Mouse (Mus musculus) kidney, adult 2 months (tissue): ENCODE measurements around the gene Slc6a20b. TPM values are rescaled to one million over a fixed set of nuclear protein-coding genes. Genes with fewer than 3 reads are reported as not detected.
A peak's percentile ranks its signal among the peaks of the same experiment; 100 is the strongest.
"Not testable (repeated sequence)": the region's sequence is repeated elsewhere in the genome, so short reads cannot be mapped to it uniquely, and the experiment has no call there.

Source experiments
- DNase-seq: peaks from one replicate; pipeline ENCODE4 v3.0.0; 2021
- H3K27ac ChIP-seq: fragments of 200-500 bp; 2 replicates; pipeline ENCODE4 v1.5.1; 2012; ENCODE audit warnings: low read depth, low read length, control low read depth, inconsistent platforms; ENCODE audit not compliant: insufficient read depth
- H3K27me3 ChIP-seq: fragments of 200-500 bp; replicated peaks from 2 replicates; pipeline ENCODE4 v1.6.1; 2012; ENCODE audit warnings: mild to moderate bottlenecking, moderate library complexity, low read length, inconsistent platforms; ENCODE audit not compliant: control insufficient read depth, insufficient read depth
- H3K36me3 ChIP-seq: fragments of 200-500 bp; 2 replicates; pipeline ENCODE4 v1.6.1; 2012; ENCODE audit warnings: mild to moderate bottlenecking, moderate library complexity, low read length, inconsistent platforms; ENCODE audit not compliant: control insufficient read depth, insufficient read depth
- H3K4me1 ChIP-seq: fragments of 200-500 bp; 2 replicates; pipeline ENCODE4 v1.6.1; 2011; ENCODE audit warnings: low read length; ENCODE audit not compliant: control insufficient read depth, insufficient read depth
- H3K4me3 ChIP-seq: fragments of 200-500 bp; 2 replicates; pipeline ENCODE4 v1.5.1; 2011; ENCODE audit warnings: mild to moderate bottlenecking, low read depth, low read length, control low read depth; ENCODE audit not compliant: insufficient read depth
- CTCF ChIP-seq: fragments of 200-500 bp; conservative IDR thresholded peaks from 2 replicates; pipeline ENCODE4 v1.5.1; 2011; ENCODE audit warnings: low read depth, mild to moderate bottlenecking, control low read depth, low read length, moderate library complexity, mixed read lengths; ENCODE audit not compliant: insufficient read depth, insufficient read length
- POLR2A ChIP-seq: fragments of 200-500 bp; IDR thresholded peaks from one replicate; pipeline ENCODE4 v1.6.1; 2011; ENCODE audit warnings: low read depth, low read length, control low read depth
- WGBS: fragments of 180-500 bp; shearing (Covaris S2); methylation state at CpG from one replicate; pipeline ENCODE4 v1.1.7; 2018; 5-methylcytosine and 5-hydroxymethylcytosine counted together
- polyA plus RNA-seq: library from polyadenylated mRNA; depleted of rRNA; stranded (reverse); fragments of >200 nt; gene quantifications from 2 replicates; pipeline ENCODE4 v1.2.3, GENCODE M21; 2012; rRNA removed

Gene Slc6a20b
- polyA plus RNA-seq, result 341 and 382 TPM in 2 replicates

DNA sequence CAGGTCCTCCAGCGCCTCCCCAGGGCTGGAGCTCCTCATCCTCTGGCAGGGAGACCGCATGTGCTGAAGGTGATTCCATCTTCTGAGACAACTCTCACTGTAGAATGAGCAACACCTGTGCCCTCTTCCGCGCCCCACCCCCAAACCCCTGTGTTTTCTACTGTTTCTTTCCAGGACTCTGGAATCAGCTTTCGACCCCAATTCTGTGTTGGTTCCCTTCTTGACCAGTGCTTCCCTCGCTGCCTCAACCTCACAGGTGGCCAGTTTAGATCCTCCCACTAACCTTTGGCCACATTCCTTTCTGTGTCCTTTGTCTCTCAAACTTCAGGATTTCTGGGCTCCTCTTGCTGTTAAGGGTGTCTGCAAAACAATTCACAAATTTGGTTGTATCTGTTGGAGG, at the start of gene Slc6a20b:
Gene Slc6a20b (minus strand): TSS at position 285 of the 400 bp plus-strand sequence.
- Histone ChIP-seq H3K27me3 (no peaks in the 10 kb centered on the region), H3K27ac (peak within 1 kb of the TSS; percentile 94), H3K4me3 (peak within 1 kb of the TSS; percentile 64), H3K36me3 (no peaks in the 10 kb centered on the region), H3K4me1 (peaks cover 4% of the 10 kb centered on the region; the same call in 1 of the 2 replicates)
- DNase-seq, result peak; percentile 90
- TF ChIP-seq CTCF, result no peak
- no peak for TF ChIP-seq POLR2A
- 59% methylated on average over 6 of the region's 6 CpGs for WGBS

DNA sequence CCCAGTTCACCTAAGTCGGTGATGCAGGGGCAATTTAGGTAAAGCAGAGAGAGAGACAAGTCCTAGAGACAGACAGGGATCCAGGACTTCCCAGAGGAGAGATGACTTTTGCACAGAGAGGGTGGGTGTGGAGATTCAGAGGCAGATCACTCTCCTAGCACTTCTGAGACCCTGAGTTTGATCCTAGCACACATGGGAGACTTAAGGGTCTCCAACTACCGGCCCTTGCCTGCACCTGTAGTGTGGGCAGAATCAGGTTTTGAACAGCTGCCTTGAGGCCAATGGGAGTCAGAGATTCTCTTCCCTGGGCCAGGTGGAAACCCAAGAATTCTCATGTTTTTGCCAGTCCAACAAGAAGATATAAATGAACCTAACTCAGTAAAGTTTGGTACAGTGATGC, 46.8 kb upstream of the Slc6a20b start:
- WGBS, result 52% methylated on average over 2 of the region's 2 CpGs
- H3K27me3 ChIP-seq, result no peaks in the 10 kb centered on the region
- no peaks in the 10 kb centered on the region for H3K4me1 ChIP-seq
- H3K4me3 ChIP-seq, result no peak overlapping the region
- TF ChIP-seq POLR2A (no peak), CTCF (no peak)
- H3K27ac ChIP-seq, result no peak overlapping the region
- no peak for DNase-seq
- no peaks in the 10 kb centered on the region for H3K36me3 ChIP-seq

DNA sequence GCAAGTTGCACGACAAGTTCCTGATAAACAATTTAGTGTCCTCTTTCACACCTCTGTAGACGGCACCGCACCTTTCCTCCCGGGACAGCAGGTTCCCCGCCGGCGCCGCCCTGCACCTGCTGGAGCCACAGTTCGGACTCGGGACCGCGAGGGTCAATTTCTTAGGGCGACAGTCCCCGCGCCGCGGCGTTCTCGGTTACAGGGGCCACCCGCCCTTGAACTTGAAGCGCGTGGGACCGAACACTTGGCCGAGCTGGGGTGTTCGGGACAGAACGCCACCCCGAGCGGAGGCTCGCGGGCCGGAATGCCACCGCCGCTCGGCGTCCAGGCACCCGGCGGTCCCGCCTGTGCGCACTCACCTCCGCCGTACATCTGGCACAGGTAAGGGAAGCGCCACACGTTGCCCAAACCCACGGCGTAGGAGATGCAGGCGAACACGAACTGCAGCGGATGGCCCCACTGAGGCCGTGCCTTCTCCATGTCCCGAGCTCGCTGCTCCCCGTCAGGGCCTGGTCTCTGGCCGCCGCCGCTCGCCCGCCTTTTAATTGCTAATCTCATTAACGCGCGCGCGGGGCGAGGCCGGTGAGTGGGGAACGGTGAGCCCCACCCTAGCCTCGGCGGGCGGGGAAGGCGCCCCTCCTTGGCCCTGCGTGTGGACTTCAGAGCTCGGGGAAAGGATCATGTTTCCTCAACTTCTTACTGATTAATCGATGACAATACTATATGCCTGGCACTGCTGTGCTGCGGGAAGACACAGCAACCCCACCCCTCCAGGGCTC, 46.2 kb upstream of the Slc6a20b start, which contains the start of the genes Ccr9 and Slc6a20a:
Gene Ccr9 (plus strand): TSS at position 113 of the 779 bp plus-strand sequence.
Gene Slc6a20a (minus strand): TSS at position 559 of the 779 bp plus-strand sequence.
- TF ChIP-seq POLR2A (no peak), CTCF (no peak)
- WGBS, result 2% methylated on average over 73 of the region's 73 CpGs
- Histone ChIP-seq H3K4me3 (peak within 1 kb of the TSS; percentile 56), H3K4me1 (no peaks in the 10 kb centered on the region), H3K36me3 (no peaks in the 10 kb centered on the region), H3K27ac (peak within 1 kb of the TSS; percentile 18; the same call in 1 of the 2 replicates), H3K27me3 (no peaks in the 10 kb centered on the region)
- DNase-seq, result peak; percentile 84

GRCm38 (mm10) chr9:123665645-123666044, 33.3 kb upstream of the Slc6a20b start:
- Histone ChIP-seq H3K27me3 (no peaks in the 10 kb centered on the region), H3K27ac (no peak overlapping the region), H3K4me3 (no peak overlapping the region), H3K36me3 (no peaks in the 10 kb centered on the region), H3K4me1 (no peaks in the 10 kb centered on the region)
- no peak for TF ChIP-seq POLR2A
- TF ChIP-seq CTCF, result peak; percentile 56
- peak; percentile 63 for DNase-seq
- 49% methylated on average over 5 of the region's 5 CpGs for WGBS

DNA sequence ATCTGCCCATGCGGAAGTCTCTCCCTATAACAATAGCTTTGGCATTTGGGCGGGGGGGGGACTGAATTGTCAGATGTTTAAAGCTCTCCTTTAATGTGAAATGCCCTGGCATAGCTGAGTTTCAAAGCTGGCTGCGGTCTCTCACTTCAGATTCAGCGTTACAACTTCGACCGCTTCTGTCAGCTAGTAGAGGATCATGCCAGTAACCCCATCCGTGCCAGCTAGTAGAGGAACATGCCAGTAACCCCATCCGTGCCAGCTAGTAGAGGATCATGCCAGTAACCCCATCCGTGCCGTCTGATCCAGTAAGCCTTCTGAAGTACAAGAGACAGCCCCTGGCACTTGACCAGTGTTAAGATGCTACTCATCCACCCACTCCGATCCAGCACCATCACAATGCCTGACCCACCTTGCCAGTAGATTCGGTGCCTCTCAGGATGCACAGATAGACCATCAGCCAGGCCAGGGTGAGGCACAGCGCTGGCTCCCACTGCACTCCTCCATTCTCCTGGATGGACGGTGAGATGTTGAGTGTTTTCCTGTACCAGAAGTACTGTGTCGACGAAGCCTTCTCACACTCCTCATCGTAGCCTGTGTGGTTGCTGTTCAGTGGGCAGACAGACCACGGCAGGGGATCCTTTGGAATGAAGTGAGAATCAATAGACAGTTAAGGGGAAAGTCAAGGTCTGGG, 27.8 kb upstream of the Slc6a20b start:
- not testable (repeated sequence) for H3K27ac ChIP-seq, H3K4me3 ChIP-seq, H3K36me3 ChIP-seq, H3K27me3 ChIP-seq, H3K4me1 ChIP-seq, DNase-seq
- 84% methylated on average over 18 of the region's 18 CpGs for WGBS

- no peak for DNase-seq
- Histone ChIP-seq H3K4me3 (no peak overlapping the region), H3K4me1 (no peaks in the 10 kb centered on the region), H3K36me3 (no peaks in the 10 kb centered on the region), H3K27me3 (no peaks in the 10 kb centered on the region), H3K27ac (no peak overlapping the region)
- TF ChIP-seq POLR2A (no peak), CTCF (no peak)
These were observed 26.6 kb upstream of the Slc6a20b start for GRCm38 (mm10) chr9:123658981-123659380.

DNA sequence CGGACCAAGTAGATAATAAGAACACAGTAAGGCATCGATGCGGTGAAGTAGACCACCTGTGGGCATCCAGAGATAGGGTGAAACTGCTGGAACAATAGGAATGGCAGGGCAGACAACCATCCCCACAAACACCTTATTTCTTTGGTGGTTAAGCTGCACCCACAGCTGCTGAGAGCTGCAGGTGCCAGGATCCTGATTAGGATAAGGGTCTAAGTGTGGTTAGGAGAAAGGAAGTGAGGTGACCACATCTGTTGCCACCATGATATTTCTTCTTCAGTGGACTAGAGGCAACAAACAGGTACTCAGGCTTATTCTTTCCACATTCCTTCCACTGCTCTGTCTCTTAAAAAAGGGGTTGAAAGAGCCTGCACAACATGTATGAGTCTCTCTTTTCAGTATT, 25.1 kb upstream of the Slc6a20b start:
- TF ChIP-seq CTCF, result no peak
- no peak for TF ChIP-seq POLR2A
- Histone ChIP-seq H3K27me3 (no peaks in the 10 kb centered on the region), H3K36me3 (no peaks in the 10 kb centered on the region), H3K27ac (no peak overlapping the region), H3K4me1 (no peaks in the 10 kb centered on the region), H3K4me3 (no peak overlapping the region)
- DNase-seq, result no peak
- whole genome bisulfite sequencing, result 87% methylated on average over 3 of the region's 3 CpGs
